In the genomic region with DNA sequence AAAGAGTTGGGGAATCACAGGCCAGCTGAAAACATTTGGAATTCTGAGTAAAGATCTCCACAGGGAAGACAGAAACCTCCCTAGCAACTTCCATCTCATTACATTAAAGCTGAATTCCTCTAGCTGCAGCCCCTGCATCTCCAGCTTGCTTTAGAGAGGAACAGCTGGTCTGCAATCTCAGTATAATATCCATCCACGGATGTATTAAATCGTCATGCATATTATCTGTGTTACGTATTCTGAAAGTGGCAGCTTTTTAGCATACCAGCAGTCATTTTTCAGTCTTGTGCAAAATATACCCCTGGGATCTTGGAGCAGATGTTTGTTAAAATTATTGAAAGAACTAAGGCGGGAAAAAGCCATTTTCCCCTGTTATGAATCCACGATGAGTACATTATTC, we compare ENCODE assay signal across 29 mouse cellular contexts.
A peak's percentile ranks its signal among the peaks of the same experiment; 100 is the strongest.
DNase-seq lines count a peak whose midpoint lies in the region; ATAC-seq and TF ChIP-seq lines count a peak whose summit lies in the region.
"Had no signal": no experiment of that assay in that cellular context is flagged by ENCODE, and none has a peak within 500 bp of the region (broad histone marks: within the 10 kb centered on the region; RNA-seq: fewer than 3 reads in every experiment).

No protein-coding gene starts in this region.

- ATAC-seq in forebrain, embryonic 16.5 days: 0 out of 2 replicates have a peak, but pooled peaks have one; percentile 31
- no peak for ATAC-seq in forebrain, embryonic 12.5 days (ENCODE audit: low FRiP score)
- ATAC-seq in kidney, postnatal 0 days (replicated peaks; ENCODE audit: low FRiP score, low read depth): no peak
- peak; percentile 53; the same call in 1 of the 2 replicates for ATAC-seq in neural tube, embryonic 13.5 days (ENCODE audit: low read depth)
- ATAC-seq: forebrain, embryonic 13.5 days; inflammation-experienced regulatory T-cells, adult 6 months had no signal

- 70% methylated on average over 5 of the region's 5 CpGs for WGBS in forebrain, embryonic 16.5 days
- 74% methylated on average over 5 of the region's 5 CpGs for WGBS in forebrain, embryonic 12.5 days
- 76% methylated on average over 5 of the region's 5 CpGs for WGBS in kidney, postnatal 0 days
- WGBS in neural tube, embryonic 13.5 days: 45% methylated on average over 5 of the region's 5 CpGs

- no peaks in the 10 kb centered on the region for H3K4me1 ChIP-seq in forebrain, embryonic 16.5 days (replicated peaks; ENCODE audit: control insufficient read depth, insufficient read depth, low read length)
- no peaks in the 10 kb centered on the region for H3K4me1 ChIP-seq in forebrain, embryonic 12.5 days
- H3K4me1 ChIP-seq in kidney, postnatal 0 days (replicated peaks; ENCODE audit: insufficient read depth, low read length): no peaks in the 10 kb centered on the region
- H3K4me1 ChIP-seq in neural tube, embryonic 13.5 days (replicated peaks): 0 out of 2 replicates have a peak, but pooled peaks cover 3% of the 10 kb centered on the region
- H3K4me1 ChIP-seq: embryonic facial prominence, embryonic 13.5 days; forebrain, embryonic 13.5 days; hindbrain, embryonic 12.5 days; limb, embryonic 15.5 days; liver, embryonic 13.5 days had no signal

- H3K4me3 ChIP-seq in forebrain, embryonic 16.5 days (replicated peaks; ENCODE audit: low read length): no peak overlapping the region
- no peak overlapping the region for H3K4me3 ChIP-seq in forebrain, embryonic 12.5 days (replicated peaks)
- no peak overlapping the region for H3K4me3 ChIP-seq in kidney, postnatal 0 days (replicated peaks; ENCODE audit: low read depth, low read length)
- H3K4me3 ChIP-seq in neural tube, embryonic 13.5 days: no peak overlapping the region
- H3K4me3 ChIP-seq: embryonic facial prominence, embryonic 13.5 days; erythroblast, embryonic 14.5 days; forebrain, embryonic 13.5 days; heart, embryonic 10.5 days; heart, embryonic 15.5 days; hindbrain, embryonic 12.5 days; layer of hippocampus, adult 2 months; limb, embryonic 15.5 days; liver, embryonic 13.5 days had no signal

- H3K9ac ChIP-seq in forebrain, embryonic 16.5 days (replicated peaks; ENCODE audit: low read depth, low read length): no peak overlapping the region
- no peak overlapping the region for H3K9ac ChIP-seq in forebrain, embryonic 12.5 days
- no peak overlapping the region for H3K9ac ChIP-seq in kidney, postnatal 0 days (ENCODE audit: low read depth, low read length)
- no peak overlapping the region for H3K9ac ChIP-seq in neural tube, embryonic 13.5 days
- H3K9ac ChIP-seq: embryonic facial prominence, embryonic 13.5 days; forebrain, embryonic 13.5 days; heart, embryonic 15.5 days; hindbrain, embryonic 12.5 days; limb, embryonic 15.5 days; liver, embryonic 13.5 days had no signal

- no peaks in the 10 kb centered on the region for H3K9me3 ChIP-seq in forebrain, embryonic 16.5 days (ENCODE audit: control insufficient read depth, low read length)
- no peaks in the 10 kb centered on the region for H3K9me3 ChIP-seq in forebrain, embryonic 12.5 days
- H3K9me3 ChIP-seq in kidney, postnatal 0 days (replicated peaks; ENCODE audit: low read length): no peaks in the 10 kb centered on the region
- no peaks in the 10 kb centered on the region for H3K9me3 ChIP-seq in neural tube, embryonic 13.5 days
- H3K9me3 ChIP-seq: embryonic facial prominence, embryonic 13.5 days; forebrain, embryonic 13.5 days; heart, embryonic 10.5 days; heart, embryonic 15.5 days; hindbrain, embryonic 12.5 days; limb, embryonic 15.5 days; liver, embryonic 13.5 days had no signal

- no peak overlapping the region for H3K27ac ChIP-seq in forebrain, embryonic 16.5 days (ENCODE audit: low read length)
- no peak overlapping the region for H3K27ac ChIP-seq in forebrain, embryonic 12.5 days
- no peak overlapping the region for H3K27ac ChIP-seq in kidney, postnatal 0 days
- H3K27ac ChIP-seq in neural tube, embryonic 13.5 days (replicated peaks): no peak overlapping the region
- H3K27ac ChIP-seq: embryonic facial prominence, embryonic 13.5 days; forebrain, embryonic 13.5 days; heart, embryonic 10.5 days; heart, embryonic 15.5 days; hindbrain, embryonic 12.5 days; layer of hippocampus, adult 2 months; limb, embryonic 15.5 days; liver, embryonic 13.5 days; macrophage had no signal

- no peaks in the 10 kb centered on the region for H3K36me3 ChIP-seq in forebrain, embryonic 16.5 days (ENCODE audit: control insufficient read depth, insufficient read depth)
- no peaks in the 10 kb centered on the region for H3K36me3 ChIP-seq in forebrain, embryonic 12.5 days (replicated peaks)
- no peaks in the 10 kb centered on the region for H3K36me3 ChIP-seq in kidney, postnatal 0 days (ENCODE audit: insufficient read depth, low read length)
- H3K36me3 ChIP-seq in neural tube, embryonic 13.5 days: no peaks in the 10 kb centered on the region
- H3K36me3 ChIP-seq: embryonic facial prominence, embryonic 13.5 days; heart, embryonic 10.5 days; heart, embryonic 15.5 days; hindbrain, embryonic 12.5 days; limb, embryonic 15.5 days; liver, embryonic 13.5 days had no signal

- no peak overlapping the region for H3K4me2 ChIP-seq in forebrain, embryonic 16.5 days (ENCODE audit: low read length)
- no peak overlapping the region for H3K4me2 ChIP-seq in forebrain, embryonic 12.5 days
- H3K4me2 ChIP-seq in kidney, postnatal 0 days (ENCODE audit: low read length): no peak overlapping the region
- no peak overlapping the region for H3K4me2 ChIP-seq in neural tube, embryonic 13.5 days
- H3K4me2 ChIP-seq: embryonic facial prominence, embryonic 13.5 days; forebrain, embryonic 13.5 days; heart, embryonic 15.5 days; hindbrain, embryonic 12.5 days; limb, embryonic 15.5 days; liver, embryonic 13.5 days had no signal

- no peaks in the 10 kb centered on the region for H3K27me3 ChIP-seq in forebrain, embryonic 16.5 days (replicated peaks; ENCODE audit: control insufficient read depth, insufficient read depth, low read length)
- H3K27me3 ChIP-seq in forebrain, embryonic 12.5 days: no peaks in the 10 kb centered on the region
- H3K27me3 ChIP-seq in kidney, postnatal 0 days (ENCODE audit: insufficient read depth, low read length): no peaks in the 10 kb centered on the region
- H3K27me3 ChIP-seq in neural tube, embryonic 13.5 days: no peaks in the 10 kb centered on the region
- H3K27me3 ChIP-seq: embryonic facial prominence, embryonic 13.5 days; forebrain, embryonic 13.5 days; heart, embryonic 15.5 days; hindbrain, embryonic 12.5 days; limb, embryonic 15.5 days; liver, embryonic 13.5 days had no signal

- peak; percentile 3 for DNase-seq in kidney, postnatal 0 days (ENCODE audit: low spot score)
- no peak for DNase-seq in kidney, postnatal 10 days
- no peak for DNase-seq in neural tube, embryonic 10.5 days (ENCODE audit: extremely low spot score, low spot score)
- DNase-seq in lung, adult 18-20 months: no peak
- DNase-seq: adrenal gland, postnatal 14 days; cerebellum, adult 11-12 months; cerebellum, adult 9-11 months; embryo, embryonic 11 days; gastrocnemius, postnatal 14 days; kidney, adult 11 months; kidney, postnatal 36 days; liver, embryonic 13.5 days; lung, adult 2 months; lung, postnatal 10 days; thymus, adult 2 months; thymus, postnatal 36 days had no signal

- no peak for TF ChIP-seq CTCF in kidney, postnatal 0 days (IDR thresholded peaks at IDR 0.05; ENCODE audit: low read depth)

Comparison
In these comparisons a context has a peak if more than half of its experiments do, and no peak if none do; other contexts are left out.
1. ATAC-seq: peak in forebrain, embryonic 16.5 days (single experiment) and neural tube, embryonic 13.5 days (single experiment); none in forebrain, embryonic 12.5 days (single experiment) and kidney, postnatal 0 days (single experiment).